Mouse (Mus musculus) left cerebral cortex, postnatal 25 days (tissue): Measurements from ENCODE around the gene Rex1bd. TPM values are rescaled to one million over a fixed set of nuclear protein-coding genes. Genes with fewer than 3 reads are reported as not detected.
A peak's percentile ranks its signal among the peaks of the same experiment; 100 is the strongest.

Experiments used
- DNase-seq, 2 experiments: peaks; one replicate each; pipeline ENCODE4 v3.0.0; 2022; ENCODE audit warnings: low spot score in 2 of 2, mixed read lengths in 1 of 2
- intact Hi-C: fragments of 180-260 bp; cut with DNase I; formaldehyde crosslinking; loops from one replicate; pipeline ENCODE4 v1.15.1; 2025
- total RNA-seq, 2 experiments: library from RNA; stranded (reverse); gene quantifications; 2 replicates each; pipeline ENCODE4 v1.2.3; 2021

Gene Rex1bd
- total RNA-seq, 2 experiments from 2014 or later: 104 TPM

DNA sequence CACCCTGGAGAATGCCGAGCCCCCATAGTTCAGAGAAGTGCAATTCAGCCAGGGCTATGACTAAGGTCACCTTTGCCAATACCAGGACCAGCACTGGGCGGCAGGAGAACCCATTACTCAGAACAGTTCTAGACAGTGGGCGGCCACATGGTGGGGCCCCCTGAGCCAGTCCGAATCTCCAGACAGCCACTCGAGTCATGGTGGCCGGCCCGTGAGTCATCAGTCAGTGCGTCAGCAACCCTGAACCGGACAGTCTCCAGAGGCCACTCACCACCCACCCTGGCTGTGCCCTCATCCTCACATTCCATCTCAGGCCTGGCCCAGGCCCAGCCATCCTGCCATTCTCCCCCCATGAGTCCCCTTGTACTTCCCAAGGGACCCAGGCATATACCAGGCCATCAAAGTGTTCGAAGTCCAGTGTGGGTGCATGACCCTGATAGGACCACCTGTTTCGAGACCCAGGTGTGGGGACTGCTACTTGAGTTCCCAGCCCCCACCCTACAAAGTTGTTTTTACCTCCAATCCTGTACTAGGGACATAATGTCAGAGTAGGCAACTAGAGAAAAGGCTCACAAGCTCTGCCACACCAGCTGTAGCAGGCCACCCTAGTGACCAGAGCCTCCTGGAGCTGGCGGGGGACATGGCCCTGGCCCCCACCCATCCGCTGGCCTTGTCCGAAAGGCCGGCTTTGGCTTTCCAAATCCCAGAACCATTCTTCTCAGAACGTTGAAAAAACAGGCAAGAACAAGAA lies 44.6 kb downstream of the Rex1bd start:
- DNase-seq: no peak
- intact Hi-C loops: no loop called here

- intact Hi-C loops: no loop called here
- peak in 1 of 2 experiments; percentile 48 for DNase-seq
These were observed 45.9 kb downstream of the Rex1bd start for GRCm38 (mm10) chr8:70460606-70461005.

- intact Hi-C loops: no loop called here
- DNase-seq: no peak
These were observed 46.4 kb downstream of the Rex1bd start for GRCm38 (mm10) chr8:70460199-70460598.

DNA sequence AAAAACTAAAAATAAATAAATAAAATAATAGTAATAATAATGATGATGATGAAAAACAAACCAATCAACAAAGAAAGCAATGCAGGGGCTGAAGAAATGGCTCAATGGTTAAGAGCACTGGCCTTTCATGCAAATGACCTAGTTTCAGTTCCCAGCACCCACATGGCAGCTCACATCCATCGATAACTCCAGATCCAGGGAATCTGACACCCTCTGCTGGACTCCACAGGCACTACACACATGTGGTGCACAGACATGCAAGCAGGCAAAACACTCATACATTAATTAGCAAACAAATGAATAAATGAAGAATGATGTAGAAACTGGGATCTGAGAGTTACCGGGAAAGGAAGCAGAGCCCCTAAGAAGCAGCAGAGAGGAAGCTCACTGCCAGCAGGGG lies 46.9 kb downstream of the Rex1bd start:
- no peak for DNase-seq
- intact Hi-C loops: no loop called here

- intact Hi-C loops: no loop called here
- no peak for DNase-seq
These were observed 48.1 kb downstream of the Rex1bd start for GRCm38 (mm10) chr8:70458462-70458861.

- DNase-seq: no peak
- intact Hi-C loops: no loop called here
These were observed 48.7 kb downstream of the Rex1bd start for GRCm38 (mm10) chr8:70457882-70458281.

DNA sequence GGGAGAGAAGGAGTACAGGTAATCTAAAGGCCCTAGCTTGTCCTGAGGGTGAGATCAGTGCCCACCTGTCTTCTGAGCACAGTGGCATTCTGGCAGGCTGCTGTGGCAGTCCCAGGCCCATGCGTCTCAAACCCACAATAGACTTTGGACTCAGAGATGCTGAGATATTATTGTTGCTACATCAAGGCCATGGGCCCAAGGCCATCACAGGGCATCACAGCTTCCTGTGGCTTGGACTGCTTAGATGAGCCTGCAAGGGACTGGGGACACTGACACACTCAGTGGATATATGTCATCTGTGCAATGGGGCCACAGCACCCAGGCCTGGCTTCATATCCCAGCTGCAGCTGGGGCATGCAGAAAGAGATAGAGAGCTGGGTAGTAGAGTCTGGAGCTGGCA lies 49.6 kb downstream of the Rex1bd start:
- intact Hi-C loops: no loop called here
- DNase-seq: no peak

Other genes with a start within 250 kb of the Rex1bd start
- 1 to 10 TPM; 6.5 to 9.2 TPM for gene Homer3, start 223.9 kb downstream of the Rex1bd start, total RNA-seq
- gene Ddx49, start 204.3 kb downstream of the Rex1bd start, total RNA-seq: 10 to 100 TPM; 42.3 to 42.5 TPM
- gene Cope, start 204.2 kb downstream of the Rex1bd start, total RNA-seq: 100 to 1,000 TPM; 123 to 125 TPM
- gene Cers1, start 191.0 kb downstream of the Rex1bd start, total RNA-seq: 100 to 1,000 TPM; 105 to 111 TPM
- 10 to 100 TPM; 17.7 to 18.9 TPM for gene Gdf1, start 176.9 kb downstream of the Rex1bd start, total RNA-seq
- gene Upf1, start 153.5 kb downstream of the Rex1bd start, total RNA-seq: 10 to 100 TPM; 58.2 to 61.6 TPM
- under 1 TPM; 0.23 to 0.48 TPM for gene Comp, start 133.2 kb downstream of the Rex1bd start, total RNA-seq
- gene Crtc1, start 67.2 kb downstream of the Rex1bd start, total RNA-seq: 100 to 1,000 TPM; 120 to 139 TPM
- 10 to 100 TPM; 40.3 to 44.2 TPM for gene Klhl26, start 29.8 kb downstream of the Rex1bd start, total RNA-seq
- 100 to 1,000 TPM; 264 to 286 TPM for gene Tmem59l, start 19.4 kb downstream of the Rex1bd start, total RNA-seq
- gene Crlf1, start 13.6 kb downstream of the Rex1bd start, total RNA-seq: 1 to 10 TPM; 2.3 to 3.5 TPM
- 100 to 1,000 TPM; 886 to 927 TPM for gene Uba52, start 4.0 kb upstream of the Rex1bd start, total RNA-seq
- 100 to 1,000 TPM; 403 TPM for gene Fkbp8, start 21.0 kb upstream of the Rex1bd start, total RNA-seq
- 10 to 100 TPM; 43.1 to 47.7 TPM for gene Kxd1, start 21.2 kb upstream of the Rex1bd start, total RNA-seq
- 10 to 100 TPM; 15.1 to 17.7 TPM for gene Ell, start 32.7 kb upstream of the Rex1bd start, total RNA-seq
- gene Isyna1, start 87.6 kb upstream of the Rex1bd start, total RNA-seq: 10 to 100 TPM; 51.9 to 52.1 TPM
- gene Ssbp4, start 102.1 kb upstream of the Rex1bd start, total RNA-seq: 100 to 1,000 TPM; 242 to 257 TPM
- 1 to 10 TPM in 1 of 2 experiments, under 1 TPM in 1; 0.37 to 1.2 TPM for gene Lrrc25, start 109.4 kb upstream of the Rex1bd start, total RNA-seq
- gene Gdf15, start 125.7 kb upstream of the Rex1bd start, total RNA-seq: not detected
- 10 to 100 TPM; 12.7 to 18.1 TPM for gene Pgpep1, start 153.6 kb upstream of the Rex1bd start, total RNA-seq
- 10 to 100 TPM; 62.9 to 63.5 TPM for gene Lsm4, start 166.5 kb upstream of the Rex1bd start, total RNA-seq
- gene Jund, start 192.2 kb upstream of the Rex1bd start, total RNA-seq: 100 to 1,000 TPM; 209 to 225 TPM
- under 1 TPM; 0.18 to 0.30 TPM for gene Iqcn, start 196.7 kb upstream of the Rex1bd start, total RNA-seq
- gene Gm3336, start 211.8 kb upstream of the Rex1bd start, total RNA-seq: not detected
- 1 to 10 TPM; 1.6 to 1.7 TPM for gene Pde4c, start 217.0 kb upstream of the Rex1bd start, total RNA-seq
- 100 to 1,000 TPM; 830 to 904 TPM for gene Rab3a, start 247.9 kb upstream of the Rex1bd start, total RNA-seq